Mouse (Mus musculus): ENCODE results near the gene Mpl.

Gene Mpl

DNA sequence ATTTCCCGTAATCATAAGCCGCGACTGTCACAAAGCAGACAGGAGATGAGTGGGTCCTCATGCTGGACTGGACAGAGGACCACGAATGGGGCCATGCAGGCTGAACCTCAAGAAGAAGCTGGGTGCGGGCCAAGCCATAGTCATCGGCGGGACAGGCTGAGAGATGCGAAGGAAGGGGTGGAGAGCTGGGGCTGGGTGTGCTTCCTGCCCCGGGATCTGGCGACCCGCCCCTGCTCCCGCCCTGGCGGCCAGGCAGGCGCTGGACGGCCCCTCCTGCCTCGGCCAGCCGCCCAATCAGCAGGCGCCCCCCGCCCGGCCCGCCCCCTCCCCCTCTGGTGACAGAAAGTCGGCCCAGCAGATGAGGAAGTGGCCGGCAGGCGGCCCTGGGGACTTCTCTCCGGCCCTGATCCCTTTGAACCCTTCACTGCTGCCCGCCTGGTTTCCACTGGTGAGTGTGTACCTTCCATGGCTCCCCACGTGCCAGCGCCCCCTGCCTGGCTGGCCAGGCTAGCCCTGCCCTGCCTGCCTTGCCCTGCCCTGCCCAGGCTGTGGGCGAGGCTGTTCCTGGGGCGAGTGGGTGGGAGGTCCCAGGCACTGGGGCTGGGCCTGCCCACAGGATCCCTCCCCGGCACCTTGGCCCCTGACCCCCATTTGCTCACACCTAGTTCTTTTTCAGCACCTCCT lies 29.4 kb downstream of the Mpl start, which contains the start of gene Elovl1:
Gene Elovl1 (plus strand): TSS at position 326 of the 684 bp plus-strand sequence.
- peak; percentile 77 to 78 for DNase-seq (ENCODE audit: low spot score in 2 of 2)

DNA sequence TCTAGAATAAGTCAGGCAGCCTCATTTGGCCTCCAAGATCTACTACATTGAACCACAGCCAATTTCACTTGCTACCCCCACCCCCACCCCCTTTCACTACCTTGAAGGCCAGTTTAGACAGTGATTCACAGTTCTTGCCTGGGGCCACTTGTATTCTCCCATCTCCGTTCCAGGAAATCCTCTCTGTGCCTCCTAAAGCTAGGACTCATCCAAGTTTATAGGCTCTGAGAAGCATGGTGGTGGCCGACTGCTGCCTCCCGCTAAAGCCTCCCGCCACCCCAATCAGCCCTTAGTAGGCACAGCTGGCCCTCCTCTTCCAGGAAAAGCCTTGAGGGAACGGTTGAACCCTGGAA lies 29.9 kb downstream of the Mpl start:
- no peak for DNase-seq (ENCODE audit: low spot score in 2 of 2)

DNA sequence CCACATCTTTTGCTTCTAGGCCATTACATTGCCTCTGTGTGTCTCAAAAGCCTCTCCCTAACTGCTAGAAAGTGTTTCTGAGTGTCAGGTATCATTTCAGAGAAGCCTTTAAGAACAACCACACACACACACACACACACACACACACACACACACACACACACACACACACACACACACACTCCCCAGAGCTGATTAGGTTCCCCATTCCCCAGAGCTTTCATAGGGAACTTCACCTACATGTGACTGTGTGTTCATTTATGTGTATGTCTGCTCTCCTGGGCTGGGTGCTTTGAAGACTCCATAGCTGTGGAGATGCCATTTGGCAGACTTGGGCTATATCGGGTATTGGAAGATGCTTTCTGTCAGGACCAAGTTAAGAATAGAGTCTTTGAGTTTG lies 31.9 kb downstream of the Mpl start:
- no peak for DNase-seq (ENCODE audit: low spot score in 2 of 2)

DNA sequence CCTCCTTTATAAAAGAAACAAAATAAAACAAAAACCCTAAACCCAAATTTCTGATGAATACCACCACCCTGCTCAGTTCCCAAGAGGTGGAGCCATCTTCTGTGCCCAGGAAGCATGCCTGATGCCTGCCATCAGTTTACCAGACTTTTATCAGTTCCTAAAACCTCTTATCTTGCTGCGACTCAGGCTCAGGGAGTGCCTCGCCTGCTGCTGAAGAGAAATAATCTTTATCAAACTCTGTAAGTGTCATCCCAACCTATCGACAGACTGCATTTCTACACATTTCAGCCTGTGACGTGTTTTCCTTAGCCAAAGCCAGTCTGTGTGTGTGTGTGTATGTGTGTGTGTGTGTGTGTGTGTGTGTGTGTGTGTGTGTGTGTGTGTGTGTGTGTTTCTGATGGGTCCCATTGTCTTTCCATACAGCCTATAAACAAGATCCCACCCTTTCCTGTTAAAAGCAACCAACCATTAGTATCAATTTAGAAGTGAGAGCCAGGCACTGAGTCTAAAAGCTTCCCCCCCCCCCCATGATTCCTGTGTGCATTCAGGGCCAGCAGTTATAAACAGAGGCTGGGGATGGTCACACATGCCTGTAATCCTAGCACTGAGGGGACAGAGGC lies 32.7 kb downstream of the Mpl start:
- DNase-seq (ENCODE audit: low spot score in 2 of 2) = no peak

DNA sequence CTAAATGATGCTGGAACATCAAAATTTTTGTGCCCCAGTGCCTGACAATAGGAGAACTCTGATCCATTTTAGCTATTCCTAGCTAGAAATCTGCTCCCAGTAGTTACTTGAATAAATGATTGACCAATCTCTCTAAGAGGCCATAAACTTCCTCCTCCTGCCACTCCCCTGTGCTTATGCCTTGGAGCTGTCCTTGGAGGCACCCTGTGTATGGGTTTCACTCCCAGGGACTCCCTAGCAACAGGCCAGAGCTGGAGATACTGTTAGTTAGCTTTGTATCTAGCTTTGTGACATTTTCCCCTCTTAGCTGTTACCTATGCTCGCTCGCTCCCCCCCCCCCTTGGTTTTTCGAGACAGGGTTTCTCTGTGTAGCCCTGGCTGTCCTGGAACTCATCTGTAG lies 35.9 kb downstream of the Mpl start:
- DNase-seq (ENCODE audit: low spot score in 2 of 2) = no peak

DNA sequence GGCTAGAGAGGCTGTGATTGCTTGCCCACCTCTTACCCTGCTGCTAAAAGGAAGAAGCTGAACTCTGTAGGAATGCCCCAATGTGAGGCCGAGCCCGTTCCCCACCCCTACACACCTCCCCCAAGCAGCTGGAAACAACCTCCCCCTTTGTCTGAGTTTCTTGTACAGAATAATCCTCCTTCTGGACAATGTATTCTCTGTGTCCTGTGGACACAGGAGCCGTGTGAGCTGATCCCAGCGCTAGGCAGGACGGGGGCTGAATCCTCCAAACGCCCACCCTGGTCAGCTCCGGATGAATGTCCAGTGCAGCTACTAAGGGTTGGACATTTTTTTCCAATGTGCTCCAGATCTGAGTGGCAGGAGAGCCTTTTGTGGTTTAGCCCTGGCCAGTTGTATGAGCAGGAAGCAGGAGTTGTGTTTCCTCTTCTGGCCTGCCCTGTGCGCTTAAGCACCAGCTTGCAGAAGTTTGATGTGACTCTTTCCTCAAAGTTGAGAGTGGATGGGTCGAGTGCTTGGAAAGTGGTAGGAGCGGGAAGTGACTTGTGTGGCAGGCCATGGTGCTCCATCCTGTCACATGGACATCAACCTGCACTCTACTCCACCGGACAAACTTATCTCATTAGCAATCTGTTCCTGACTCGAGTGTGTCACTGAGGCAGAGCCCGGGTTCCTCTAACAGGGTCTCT lies 40.1 kb downstream of the Mpl start:
- no peak for DNase-seq (ENCODE audit: low spot score in 2 of 2)

DNA sequence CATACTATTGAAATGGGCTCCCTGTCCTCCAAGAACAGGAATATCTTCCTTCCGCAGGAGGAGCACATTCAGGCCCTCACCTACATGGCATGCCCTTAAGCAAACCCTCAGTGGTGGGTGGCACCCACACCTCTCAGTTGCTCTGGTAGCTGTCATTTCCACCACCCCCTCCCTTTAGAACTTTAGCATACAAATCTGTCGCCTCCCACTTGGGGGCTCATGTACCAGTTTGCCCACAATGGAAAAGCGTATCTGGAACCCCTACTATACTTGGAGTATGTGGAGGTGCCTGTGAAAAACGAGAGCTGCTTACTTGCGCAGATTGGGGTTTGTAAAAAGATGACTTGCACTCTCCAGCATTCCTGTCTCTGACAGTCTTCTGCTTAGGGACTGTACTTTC lies 41.0 kb downstream of the Mpl start:
- no peak for DNase-seq (ENCODE audit: low spot score in 2 of 2)

DNA sequence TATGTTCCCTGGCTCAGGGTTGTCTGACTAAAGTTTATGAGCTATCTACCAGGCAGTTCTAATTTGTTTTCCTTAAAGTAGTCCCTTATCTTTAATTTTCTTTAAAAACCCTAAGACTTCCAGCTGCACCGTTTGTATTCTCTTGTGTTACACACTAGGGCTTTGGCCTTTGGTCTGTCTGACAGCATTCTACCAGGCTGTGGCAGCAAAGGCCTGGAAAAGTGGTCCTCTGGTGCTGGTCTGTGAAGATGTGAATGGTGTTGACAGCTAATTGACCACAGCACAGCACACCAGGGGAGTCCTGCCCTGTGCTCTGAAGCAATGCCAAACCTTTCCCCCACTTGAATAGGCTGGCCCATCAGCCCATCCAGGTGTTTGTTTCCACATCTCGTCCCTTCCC lies 41.5 kb downstream of the Mpl start:
- DNase-seq (ENCODE audit: low spot score in 2 of 2) = no peak

DNA sequence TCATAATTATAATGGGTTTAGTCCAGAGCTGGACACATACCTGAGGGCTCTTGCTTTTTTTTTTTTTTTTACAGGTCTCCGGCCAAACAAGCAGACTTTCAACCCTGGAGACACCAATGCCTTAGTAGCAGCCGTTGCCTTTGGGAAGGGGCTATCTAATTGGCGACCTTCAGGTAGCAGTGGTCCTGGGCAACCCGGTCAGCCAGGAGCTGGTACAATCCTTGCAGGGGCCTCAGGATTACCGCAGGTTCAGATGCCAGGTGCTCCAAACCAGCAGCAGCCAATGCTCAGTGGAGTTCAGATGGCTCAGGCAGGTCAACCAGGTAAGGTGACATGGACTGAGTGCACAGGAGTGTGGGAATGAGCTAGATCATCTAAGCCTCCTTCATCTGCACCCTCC lies 43.8 kb downstream of the Mpl start:
- no peak for DNase-seq (ENCODE audit: low spot score in 2 of 2)

DNA sequence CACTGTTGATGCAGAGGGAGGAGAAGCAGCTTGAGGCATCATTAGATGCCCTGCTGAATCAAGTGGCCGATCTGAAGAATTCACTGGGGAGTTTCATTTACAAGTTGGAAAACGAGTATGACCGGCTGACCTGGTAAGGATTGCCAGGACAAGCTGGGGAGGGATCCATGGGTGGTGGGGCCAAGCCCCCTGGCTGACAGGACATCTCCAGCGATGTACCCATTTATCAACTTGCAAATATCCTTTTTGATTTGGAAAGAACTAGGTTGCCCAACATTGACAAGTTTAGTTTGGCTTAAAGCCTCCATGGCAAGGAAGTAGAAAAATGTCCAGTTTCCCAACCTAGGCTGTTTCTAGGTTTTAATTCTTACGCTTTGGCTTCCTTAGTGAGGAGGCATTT lies 46.4 kb downstream of the Mpl start:
- DNase-seq (ENCODE audit: low spot score in 2 of 2) = no peak

DNA sequence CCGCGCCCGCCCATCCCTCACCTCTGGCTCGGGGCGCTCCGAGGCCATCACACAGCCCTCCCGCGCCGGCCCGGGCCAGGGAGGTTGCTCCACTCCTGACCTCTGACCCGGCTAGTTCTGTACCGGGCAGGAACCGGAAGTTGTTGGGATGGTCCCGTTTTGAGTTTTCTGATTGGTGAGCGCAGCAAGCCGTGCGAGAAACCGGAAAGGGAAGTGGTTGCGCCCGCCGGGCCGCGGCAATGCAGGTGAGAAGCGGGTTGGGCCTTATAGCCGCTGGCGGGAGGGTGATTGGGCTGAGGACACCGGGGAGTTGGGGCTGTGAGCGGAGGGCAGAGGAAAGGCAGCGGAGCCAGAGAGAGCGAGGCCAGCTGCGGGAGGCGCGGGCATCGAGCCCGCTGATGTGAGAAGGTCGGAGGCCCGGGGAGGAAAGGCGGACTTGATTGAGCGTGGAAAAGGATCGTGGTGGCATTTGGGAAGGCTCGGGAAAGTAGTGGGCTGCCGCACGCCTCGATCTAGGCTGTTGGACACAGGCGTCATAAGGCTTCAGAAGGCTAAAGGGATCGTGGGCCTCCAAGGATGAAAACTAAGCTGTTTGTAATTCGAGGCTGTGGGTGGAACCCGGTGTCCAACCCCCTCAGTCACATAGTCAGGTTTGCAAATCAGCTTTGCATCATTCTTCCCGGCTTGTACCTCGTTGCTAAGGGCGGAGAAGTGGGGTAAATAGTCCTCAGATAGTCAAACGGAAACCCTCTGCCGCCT lies 48.0 kb downstream of the Mpl start, which contains the start of the genes Szt2 and Med8:
Gene Szt2 (minus strand): TSS at position 132 of the 759 bp plus-strand sequence.
Gene Med8 (plus strand): TSS at position 196 of the 759 bp plus-strand sequence.
- peak; percentile 82 to 87 for DNase-seq (ENCODE audit: low spot score in 2 of 2)

DNA sequence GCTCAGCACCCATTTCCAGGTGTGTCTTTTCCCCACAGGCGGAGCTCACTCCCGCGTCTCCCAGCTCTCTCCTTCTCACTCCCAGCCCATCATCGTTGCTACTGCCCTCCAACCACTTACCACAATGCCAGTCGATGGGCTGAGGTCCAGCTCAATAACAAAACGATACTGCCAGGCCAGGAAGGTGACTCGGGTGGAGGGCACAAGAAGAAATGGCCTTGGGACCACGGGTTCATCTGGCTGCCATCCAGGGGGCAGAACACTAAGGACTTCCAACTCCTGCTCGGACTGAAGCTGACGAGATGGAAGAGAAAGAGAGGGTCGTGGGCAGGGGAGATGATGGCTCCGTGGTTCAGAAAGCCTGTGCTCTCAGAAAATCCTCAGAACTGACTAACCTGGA lies 54.6 kb downstream of the Mpl start:
- DNase-seq (ENCODE audit: low spot score in 2 of 2) = no peak

DNA sequence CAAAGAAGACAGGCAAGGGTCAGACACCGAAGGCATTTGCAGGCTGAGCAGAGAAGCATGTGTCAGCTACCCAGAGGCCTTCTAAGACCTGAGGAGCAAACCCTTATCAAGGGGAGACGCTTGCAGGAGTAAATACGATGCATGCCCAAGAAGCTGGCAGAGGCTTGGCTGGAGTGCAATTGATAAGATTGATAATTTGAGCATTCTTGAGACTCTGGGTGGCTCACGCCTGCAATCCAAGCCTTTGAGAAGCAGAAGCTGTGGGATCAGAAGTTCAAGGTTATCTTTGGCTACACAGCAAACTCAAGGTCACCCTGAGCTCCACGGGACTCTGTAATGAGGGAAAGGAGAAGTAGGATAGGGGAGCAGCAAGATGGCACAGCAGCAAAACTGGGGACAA lies 55.4 kb downstream of the Mpl start:
- DNase-seq (ENCODE audit: low spot score in 2 of 2) = no peak

DNA sequence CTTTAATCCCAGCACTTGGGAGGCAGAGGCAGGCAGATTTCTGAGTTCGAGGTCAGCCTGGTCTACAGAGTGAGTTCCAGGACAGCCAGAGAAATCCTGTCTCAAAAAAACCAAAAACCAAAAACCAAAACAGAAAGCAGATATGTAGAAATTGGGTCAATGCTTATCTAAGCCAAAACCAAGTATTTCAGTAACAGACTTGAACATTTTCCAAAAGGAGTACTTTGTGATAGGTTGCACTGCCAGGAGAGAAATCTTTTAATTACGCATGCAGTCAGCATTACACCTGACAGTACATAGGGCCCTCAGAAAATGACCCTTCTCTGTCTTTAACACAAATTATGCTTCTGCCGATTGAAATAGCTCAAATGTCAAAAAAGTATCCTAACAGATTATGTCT lies 55.9 kb downstream of the Mpl start:
- no peak for DNase-seq (ENCODE audit: low spot score in 2 of 2)

DNA sequence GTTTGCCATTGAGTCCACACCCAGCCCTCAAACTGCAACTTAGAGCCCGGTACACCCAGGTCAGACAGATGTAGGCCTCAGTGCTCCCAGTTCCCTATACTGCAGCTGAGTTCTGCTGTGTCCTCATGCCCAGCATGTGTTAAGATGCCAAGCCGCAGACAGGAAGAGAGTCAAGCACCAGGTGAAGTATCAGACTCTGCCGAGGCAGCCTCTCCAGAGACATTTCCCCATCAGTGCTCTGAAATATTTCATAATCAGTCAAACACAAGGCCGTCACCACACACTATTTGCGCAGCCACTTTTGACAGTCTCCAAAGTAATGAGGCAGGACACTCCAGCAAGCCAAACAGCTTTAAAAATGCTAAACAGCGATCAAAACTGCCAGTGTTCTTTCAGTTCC lies 58.9 kb downstream of the Mpl start:
- DNase-seq (ENCODE audit: low spot score in 2 of 2) = no peak

DNA sequence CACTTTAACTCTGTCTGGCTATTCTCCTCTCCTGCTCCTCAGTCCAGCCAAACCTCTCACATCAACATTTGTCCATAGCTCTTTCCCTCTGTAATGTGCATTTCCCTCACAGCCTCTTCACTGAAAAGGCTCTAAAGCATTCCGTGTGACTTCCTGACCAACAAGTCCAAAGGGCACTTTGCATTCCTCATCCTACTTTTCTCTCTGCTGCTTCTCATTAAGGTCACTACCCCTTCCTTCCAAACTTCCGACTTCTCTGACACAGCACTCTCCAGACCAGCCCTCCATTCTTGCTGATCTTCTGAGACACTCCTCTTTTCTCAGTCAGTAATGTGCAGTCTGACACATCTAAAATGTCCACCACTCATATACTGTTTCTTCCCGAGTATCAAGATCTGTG lies 60.9 kb downstream of the Mpl start:
- no peak for DNase-seq (ENCODE audit: low spot score in 2 of 2)

DNA sequence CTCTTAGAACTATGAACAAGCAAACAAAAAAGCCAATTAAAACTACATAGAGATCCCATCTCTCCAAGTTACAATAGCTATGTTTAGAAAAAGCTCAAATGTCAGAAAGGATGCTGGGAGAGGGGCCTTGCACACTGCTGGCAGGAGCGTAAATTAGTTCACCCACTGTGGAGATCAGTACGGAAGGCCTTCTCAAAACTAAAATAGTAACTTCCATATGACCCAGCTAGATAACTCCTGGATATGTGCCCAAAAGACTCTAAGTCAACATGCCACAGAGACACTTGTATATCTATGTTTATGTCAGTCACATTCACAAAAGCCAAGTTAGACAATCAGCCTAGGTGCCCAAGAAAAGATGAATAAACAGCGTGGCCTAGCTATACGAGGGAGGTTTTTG lies 62.0 kb downstream of the Mpl start:
- no peak for DNase-seq (ENCODE audit: low spot score in 2 of 2)

DNA sequence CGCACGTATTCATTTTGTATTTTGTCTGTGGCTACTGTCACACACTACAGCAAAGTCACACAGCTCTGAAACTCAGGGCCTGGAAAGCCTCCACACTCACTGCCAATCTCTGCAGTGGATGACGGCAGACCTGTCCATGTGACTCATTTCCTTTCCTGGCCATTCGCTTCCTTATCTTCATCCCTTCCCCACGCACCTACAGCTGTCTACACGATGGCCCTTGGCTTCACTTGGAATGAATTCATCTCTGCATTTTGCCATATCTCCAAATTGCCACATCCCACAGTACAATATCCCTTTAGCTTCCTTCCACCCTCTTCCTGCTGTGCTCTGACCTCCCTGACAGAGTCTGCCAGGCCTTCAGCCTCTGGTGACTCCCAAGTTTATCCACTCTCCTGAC lies 62.8 kb downstream of the Mpl start:
- DNase-seq (ENCODE audit: low spot score in 2 of 2) = no peak
